Mouse (Mus musculus) lung, postnatal 0 days (tissue): ENCODE data around the gene Tmem216. TPM values are rescaled to one million over a fixed set of nuclear protein-coding genes. Genes with fewer than 3 reads are reported as not detected.
A peak's percentile ranks its signal among the peaks of the same experiment; 100 is the strongest.

Source experiments
- ATAC-seq: fragments of 200-750 bp; cut with Nextera tagmentation; 2 replicates; pipeline ENCODE4 v1.8.0; 2017; ENCODE audit warnings: moderate library complexity
- DNase-seq: peaks from one replicate; pipeline ENCODE4 v3.0.0-alpha.2; 2016; ENCODE audit warnings: low spot score
- H3K27ac ChIP-seq: fragments of 300-500 bp; sonication (generic); 2 replicates; pipeline ENCODE4 v1.5.1; 2014; ENCODE audit warnings: antibody characterized with exemption, mild to moderate bottlenecking, low read length, mixed read lengths
- H3K27me3 ChIP-seq: fragments of 300-500 bp; sonication (generic); replicated peaks from 2 replicates; pipeline ENCODE4 v1.6.1; 2014; ENCODE audit warnings: low read length, mixed read lengths; ENCODE audit not compliant: insufficient read depth
- H3K36me3 ChIP-seq: fragments of 300-500 bp; sonication (generic); 2 replicates; pipeline ENCODE4 v1.6.1; 2014; ENCODE audit warnings: low read length, mixed read lengths; ENCODE audit not compliant: insufficient read depth
- H3K4me1 ChIP-seq: fragments of 300-500 bp; sonication (generic); 2 replicates; pipeline ENCODE4 v1.6.1; 2014; ENCODE audit warnings: antibody characterized with exemption, low read depth, low read length, mixed read lengths; ENCODE audit not compliant: insufficient read depth
- H3K4me2 ChIP-seq: fragments of 300-500 bp; sonication (generic); replicated peaks from 2 replicates; pipeline ENCODE4 v1.6.1; 2014; ENCODE audit warnings: low read depth, mild to moderate bottlenecking, low read length, moderate library complexity, mixed read lengths
- H3K4me3 ChIP-seq: fragments of 300-500 bp; sonication (generic); 2 replicates; pipeline ENCODE4 v1.5.1; 2014; ENCODE audit warnings: low read depth, low read length
- H3K9ac ChIP-seq: fragments of 300-500 bp; sonication (generic); replicated peaks from 2 replicates; pipeline ENCODE4 v1.6.1; 2014; ENCODE audit warnings: low read depth, mild to moderate bottlenecking
- H3K9me3 ChIP-seq: fragments of 300-500 bp; sonication (generic); 2 replicates; pipeline ENCODE4 v1.6.1; 2016; ENCODE audit warnings: low read length, mixed read lengths
- CTCF ChIP-seq: IDR thresholded peaks from 2 replicates; pipeline ENCODE4 v1.5.1; 2016; ENCODE audit warnings: antibody characterized with exemption, mild to moderate bottlenecking
- EP300 ChIP-seq: IDR thresholded peaks from 2 replicates; pipeline ENCODE4 v1.6.1; 2016; ENCODE audit warnings: antibody characterized with exemption, mild to moderate bottlenecking, control low read depth
- WGBS: fragments of 180-500 bp; shearing (Covaris S2); extraction: QIAGEN DNeasy Blood & Tissue Kit; methylation state at CpG from one replicate; pipeline ENCODE4 v1.1.7; 2014; 5-methylcytosine and 5-hydroxymethylcytosine counted together
- polyA plus RNA-seq: library from polyadenylated mRNA; unstranded; fragments of >200 nt; fragmentation: Nextera tagmentation; extraction: Ambion mirVana; gene quantifications from 2 replicates; pipeline ENCODE4 v1.2.1, GENCODE M21; 2015

Gene Tmem216
- polyA plus RNA-seq, 1 experiment from 2014 or later, result 44.5 TPM

DNA sequence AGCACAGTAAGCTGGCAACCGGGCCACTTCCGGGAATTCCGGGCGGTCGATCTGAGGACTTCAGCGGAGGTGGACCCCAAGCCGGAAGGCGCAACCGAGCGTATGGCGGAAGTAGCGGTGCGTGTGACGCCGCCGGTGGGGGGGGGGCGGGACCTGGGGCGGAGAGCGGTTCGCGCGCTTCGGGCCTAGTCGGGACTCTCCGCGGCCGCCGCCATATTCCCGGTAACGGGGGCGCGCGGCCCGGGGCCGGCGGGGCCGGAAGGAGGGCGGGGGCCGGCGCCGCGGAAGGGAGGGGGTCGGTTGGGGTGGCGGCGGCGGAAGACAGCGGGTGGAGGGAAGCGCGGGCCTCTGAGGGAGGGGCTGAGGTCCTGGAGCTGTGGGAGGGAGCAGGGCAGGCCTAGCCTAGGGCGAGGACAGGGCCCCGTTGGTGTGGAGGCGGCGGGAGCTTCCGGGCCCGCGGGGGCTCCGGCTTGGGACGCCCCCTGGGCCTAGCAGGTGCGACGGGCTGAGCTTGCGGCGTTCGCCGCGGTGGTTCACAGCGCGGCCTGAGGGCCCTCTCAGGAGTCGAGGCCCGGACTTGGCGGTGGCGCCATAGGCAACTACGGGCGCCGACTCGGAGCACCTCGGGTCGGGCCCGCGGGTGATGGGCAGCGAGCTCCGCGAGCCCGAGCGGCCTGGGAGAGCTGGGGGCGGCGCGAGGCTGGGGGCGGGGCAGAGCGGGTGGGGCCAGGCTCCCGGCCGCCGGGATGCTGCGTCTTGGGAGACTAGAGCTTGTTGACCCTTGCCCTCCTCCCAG lies 30.7 kb downstream of the Tmem216 start, which contains the start of gene Cpsf7:
Cpsf7 (plus strand) TSS at position 161 of the 796 bp plus-strand sequence.
- H3K27ac ChIP-seq, result peak within 1 kb of the TSS; percentile 99
- H3K9me3 ChIP-seq, result no peaks in the 10 kb centered on the region
- peaks cover 8% of the 10 kb centered on the region; the same call in 1 of the 2 replicates for H3K4me1 ChIP-seq
- peak within 1 kb of the TSS; percentile 94 for H3K4me3 ChIP-seq
- ATAC-seq, result peak; percentile 94
- under 1% methylated on average over 49 of the region's 93 CpGs for WGBS
- H3K4me2 ChIP-seq, result peak within 1 kb of the TSS; percentile 69
- DNase-seq, result peak; percentile 95
- H3K36me3 ChIP-seq, result no peaks in the 10 kb centered on the region; the same call in 1 of the 2 replicates
- H3K9ac ChIP-seq, result peak within 1 kb of the TSS; percentile 98
- no peaks in the 10 kb centered on the region for H3K27me3 ChIP-seq
- TF ChIP-seq CTCF (no peak), EP300 (no peak)

DNA sequence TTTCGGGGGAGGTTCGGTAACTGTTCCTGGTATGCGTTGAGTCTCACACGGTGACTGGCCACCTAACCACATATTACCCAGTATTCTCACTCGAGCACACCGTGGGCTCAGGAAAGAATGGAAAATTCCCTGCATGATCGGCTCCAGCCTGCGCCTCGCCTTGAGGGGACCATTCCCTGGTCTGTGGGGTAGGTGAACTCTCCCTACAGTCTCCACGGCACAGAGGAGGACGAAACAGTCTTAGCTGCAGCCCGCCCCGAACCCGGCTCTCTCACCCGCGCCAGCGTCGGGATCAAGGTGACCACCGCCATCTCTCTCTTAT lies 31.3 kb downstream of the Tmem216 start:
- Histone ChIP-seq H3K4me2 (peak overlapping the region; percentile 69), H3K27me3 (no peaks in the 10 kb centered on the region), H3K36me3 (no peaks in the 10 kb centered on the region; the same call in 1 of the 2 replicates), H3K9me3 (no peaks in the 10 kb centered on the region), H3K4me1 (peaks cover 8% of the 10 kb centered on the region; the same call in 1 of the 2 replicates), H3K9ac (peak overlapping the region; percentile 98), H3K4me3 (peak overlapping the region; percentile 94), H3K27ac (peak overlapping the region; percentile 99)
- DNase-seq, result no peak
- ATAC-seq, result no peak; the same call in 1 of the 2 replicates
- 1% methylated on average over 19 of the region's 19 CpGs for WGBS
- no peak for TF ChIP-seq EP300

DNA sequence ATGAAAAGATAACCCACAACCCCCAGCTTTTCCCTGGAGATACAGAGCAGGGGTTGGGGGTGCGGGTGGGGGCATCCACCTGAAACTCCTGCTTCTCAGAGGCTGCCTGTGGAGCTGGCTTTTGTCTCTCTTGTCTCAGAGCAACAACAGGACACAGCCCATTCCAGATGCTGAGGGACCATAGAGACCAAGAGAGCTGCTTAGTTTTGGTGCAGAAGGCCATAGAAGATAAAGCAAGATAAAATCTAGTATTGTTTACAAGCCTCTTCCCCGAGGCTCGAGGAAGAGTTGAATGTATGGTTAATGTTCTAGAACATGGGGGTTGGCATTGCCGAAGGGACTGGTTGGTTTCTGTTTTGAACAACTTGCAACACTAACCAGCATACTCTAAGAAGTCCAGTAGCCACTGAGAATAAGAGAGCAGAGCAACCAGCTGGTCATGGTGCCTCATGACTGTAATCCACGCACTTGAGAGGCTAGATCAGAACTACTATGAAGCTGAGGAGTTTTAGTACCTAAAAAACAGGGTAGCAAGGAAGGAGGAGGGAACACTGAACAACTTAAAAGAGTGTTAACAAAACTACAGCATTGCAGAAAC lies 32.5 kb downstream of the Tmem216 start:
- H3K4me2 ChIP-seq, result no peak overlapping the region

DNA sequence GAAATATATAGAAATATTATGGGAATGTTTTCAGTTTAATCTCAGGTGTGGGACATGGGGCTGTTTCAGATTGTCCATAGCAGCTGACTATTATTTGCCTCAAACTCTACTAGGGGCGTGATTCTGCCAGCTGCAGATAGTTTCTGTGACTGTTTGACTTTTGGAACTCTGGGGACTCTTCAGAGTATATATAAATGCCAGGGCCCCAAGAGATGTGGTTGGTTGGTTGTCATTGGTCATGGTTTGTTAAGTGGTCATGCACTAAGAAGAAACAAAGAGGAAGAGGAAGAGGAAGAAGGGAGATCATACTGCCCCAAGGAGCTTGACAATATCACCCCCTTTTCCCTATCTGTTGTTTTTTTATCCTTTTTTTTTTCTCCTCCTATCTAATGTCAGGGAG lies 34.1 kb downstream of the Tmem216 start:
- TF ChIP-seq EP300, result no peak
- no peak for TF ChIP-seq CTCF
- no peak for ATAC-seq
- H3K27ac ChIP-seq, result no peak overlapping the region
- no peak overlapping the region for H3K9ac ChIP-seq
- H3K4me3 ChIP-seq, result no peak overlapping the region
- H3K9me3 ChIP-seq, result no peaks in the 10 kb centered on the region
- no peak for DNase-seq
- whole genome bisulfite sequencing, result 73% methylated on average over 1 of the region's 1 CpGs
- no peak overlapping the region for H3K4me2 ChIP-seq
- peaks cover 1% of the 10 kb centered on the region; the same call in 1 of the 2 replicates for H3K36me3 ChIP-seq
- peaks cover 8% of the 10 kb centered on the region; the same call in 1 of the 2 replicates for H3K4me1 ChIP-seq
- H3K27me3 ChIP-seq, result no peaks in the 10 kb centered on the region

More for the DNA sequence above, 32.5 kb downstream of the Tmem216 start:
- Histone ChIP-seq H3K4me3 (no peak overlapping the region), H3K27me3 (no peaks in the 10 kb centered on the region), H3K36me3 (no peaks in the 10 kb centered on the region), H3K4me1 (peaks cover 8% of the 10 kb centered on the region; the same call in 1 of the 2 replicates), H3K9me3 (no peaks in the 10 kb centered on the region), H3K9ac (no peak overlapping the region), H3K27ac (no peak overlapping the region)
- ATAC-seq, result no peak
- 57% methylated on average over 5 of the region's 5 CpGs for WGBS
- no peak for TF ChIP-seq EP300
- TF ChIP-seq CTCF, result no peak
- no peak for DNase-seq

DNA sequence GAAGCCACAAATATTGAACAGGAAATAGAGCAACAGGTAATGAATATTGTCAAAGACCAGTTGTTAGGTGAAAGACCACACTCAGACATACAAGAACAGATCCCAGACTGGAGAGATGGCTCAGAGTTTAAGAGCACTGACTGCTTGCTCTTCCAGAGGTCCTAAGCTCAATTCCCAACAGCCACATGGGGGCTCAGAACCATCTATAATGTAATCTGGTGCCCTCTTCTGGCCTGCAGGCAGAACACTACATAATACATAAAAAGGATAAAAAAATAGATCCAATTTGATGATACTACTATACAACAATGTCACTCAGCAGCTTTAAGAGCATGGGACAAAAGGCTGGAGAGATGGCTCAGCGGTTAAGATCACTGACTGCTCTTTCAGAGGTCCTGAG lies 35.7 kb downstream of the Tmem216 start:
- H3K9me3 ChIP-seq, result no peaks in the 10 kb centered on the region
- peak; percentile 69 for DNase-seq
- ATAC-seq, result no peak
- no peak overlapping the region for H3K9ac ChIP-seq
- WGBS, result 49% methylated on average over 1 of the region's 1 CpGs
- H3K4me3 ChIP-seq, result no peak overlapping the region
- H3K27me3 ChIP-seq, result no peaks in the 10 kb centered on the region
- peaks cover 10% of the 10 kb centered on the region; the same call in 1 of the 2 replicates for H3K36me3 ChIP-seq
- TF ChIP-seq CTCF (peak; percentile 73), EP300 (no peak)
- H3K27ac ChIP-seq, result no peak overlapping the region
- H3K4me2 ChIP-seq, result no peak overlapping the region
- no peaks in the 10 kb centered on the region for H3K4me1 ChIP-seq

DNA sequence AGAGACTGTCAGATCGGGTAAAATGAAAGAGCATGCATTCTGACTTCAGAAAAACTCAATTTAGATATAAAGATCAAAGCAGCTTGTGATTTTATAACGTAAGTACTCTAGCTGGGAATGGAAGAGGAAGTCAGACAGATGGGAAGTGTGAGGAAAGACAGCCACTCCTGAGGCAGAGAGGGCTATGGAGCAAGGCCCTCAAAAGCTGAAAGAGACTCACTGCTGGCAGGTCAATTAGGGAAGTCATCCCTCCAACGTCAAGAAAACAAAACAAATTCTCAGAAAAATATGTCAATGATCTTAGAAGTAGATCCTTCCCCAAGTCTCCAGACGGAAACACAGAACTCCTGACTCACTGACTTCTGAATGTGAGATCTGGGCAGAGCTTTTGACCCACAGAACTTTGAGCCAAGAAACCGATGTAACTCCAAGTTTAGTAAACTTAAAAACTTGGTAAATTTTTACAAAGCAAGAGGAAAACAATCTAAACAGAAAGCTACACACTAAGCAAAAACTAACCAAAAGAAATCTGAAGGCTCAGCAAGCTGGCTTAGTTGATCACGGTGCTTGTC lies 45.2 kb downstream of the Tmem216 start:
- no peaks in the 10 kb centered on the region for H3K9me3 ChIP-seq
- peak; percentile 57 for ATAC-seq
- 44% methylated on average over 6 of the region's 6 CpGs for WGBS
- H3K27me3 ChIP-seq, result no peaks in the 10 kb centered on the region
- H3K9ac ChIP-seq, result no peak overlapping the region
- peak; percentile 66 for DNase-seq
- H3K4me1 ChIP-seq, result no peaks in the 10 kb centered on the region
- H3K36me3 ChIP-seq, result peaks cover 7% of the 10 kb centered on the region; the same call in 1 of the 2 replicates
- no peak overlapping the region for H3K4me3 ChIP-seq
- no peak overlapping the region for H3K4me2 ChIP-seq
- TF ChIP-seq EP300 (no peak), CTCF (no peak)
- H3K27ac ChIP-seq, result peak overlapping the region; percentile 38
